Mouse (Mus musculus): ENCODE measurements around the gene Pla2g3. TPM values are rescaled to one million over a fixed set of nuclear protein-coding genes. Genes with fewer than 3 reads are reported as not detected.

Pla2g3 gene
- polyA plus RNA-seq, 1 experiment: 0.11 TPM

DNA sequence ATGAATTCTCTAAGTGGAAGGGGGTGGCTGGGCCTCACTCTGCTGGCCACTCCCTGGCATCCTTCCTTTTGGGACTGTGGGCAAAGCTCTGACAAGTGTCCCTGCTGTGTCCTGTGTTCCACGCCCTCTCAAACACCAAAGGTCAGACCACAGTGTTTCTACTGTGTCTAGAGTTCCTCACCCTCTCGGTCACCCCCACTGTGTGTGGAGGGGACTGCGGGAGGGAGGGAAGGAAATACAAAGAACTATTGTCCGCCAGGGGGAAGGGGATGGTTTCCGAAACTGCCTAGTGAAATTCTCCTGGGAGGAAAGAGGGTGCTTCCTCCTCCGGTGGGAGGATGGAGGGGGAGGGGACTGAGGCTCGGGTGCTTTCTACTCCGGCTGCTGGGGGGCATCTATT is 46.9 kb downstream of the Pla2g3 start:
- H3K36me3 ChIP-seq (replicated peaks; ENCODE audit: low read length): peaks cover 79% of the 10 kb centered on the region
- H3K9me3 ChIP-seq: no peaks in the 10 kb centered on the region
- H3K27me3 ChIP-seq (replicated peaks): no peaks in the 10 kb centered on the region
- peak overlapping the region; percentile 95 for H3K4me3 ChIP-seq (replicated peaks)
- H3K4me1 ChIP-seq: peaks cover 64% of the 10 kb centered on the region
- TF ChIP-seq GATA1 (IDR thresholded peaks at IDR 0.05; ENCODE audit: borderline replicate concordance, low read length) (no peak), FLI1 (IDR thresholded peaks at IDR 0.05; ENCODE audit: low read length) (no peak)

DNA sequence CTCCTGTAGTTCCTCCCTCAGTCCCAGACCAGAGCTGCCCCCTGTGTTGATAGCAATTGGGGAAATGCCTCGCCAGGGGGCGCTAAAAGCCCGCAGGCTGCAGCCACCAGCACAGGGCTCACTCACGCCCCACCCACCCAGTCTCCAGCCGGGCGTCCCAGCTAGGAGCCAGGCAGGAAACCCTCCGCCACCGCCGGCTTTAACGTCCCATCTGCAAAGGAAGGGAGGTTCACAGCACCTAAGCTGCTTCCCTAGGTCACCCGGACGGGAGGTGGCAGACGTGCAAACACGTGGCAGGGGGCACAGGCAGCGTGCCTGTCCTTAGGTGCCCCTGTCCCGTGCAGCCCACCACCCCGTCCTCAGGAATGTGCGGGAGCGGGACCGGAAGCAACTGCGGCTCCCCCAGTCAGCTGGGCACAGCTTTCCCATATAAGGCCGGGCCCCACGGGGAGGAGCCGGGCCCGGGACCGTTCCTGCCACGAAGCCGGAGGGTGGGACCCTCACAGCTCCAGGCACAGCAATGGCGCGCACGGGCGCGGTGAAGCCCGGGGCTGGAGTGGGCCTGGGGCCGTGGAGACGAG is 47.4 kb downstream of the Pla2g3 start:
- H3K27me3 ChIP-seq (replicated peaks): no peaks in the 10 kb centered on the region
- peaks cover 73% of the 10 kb centered on the region for H3K36me3 ChIP-seq (replicated peaks; ENCODE audit: low read length)
- no peaks in the 10 kb centered on the region for H3K9me3 ChIP-seq
- peak overlapping the region; percentile 95 for H3K4me3 ChIP-seq (replicated peaks)
- TF ChIP-seq FLI1 (IDR thresholded peaks at IDR 0.05; ENCODE audit: low read length): no peak
- no peak for TF ChIP-seq GATA1 (IDR thresholded peaks at IDR 0.05; ENCODE audit: borderline replicate concordance, low read length)
- H3K4me1 ChIP-seq: peaks cover 67% of the 10 kb centered on the region

DNA sequence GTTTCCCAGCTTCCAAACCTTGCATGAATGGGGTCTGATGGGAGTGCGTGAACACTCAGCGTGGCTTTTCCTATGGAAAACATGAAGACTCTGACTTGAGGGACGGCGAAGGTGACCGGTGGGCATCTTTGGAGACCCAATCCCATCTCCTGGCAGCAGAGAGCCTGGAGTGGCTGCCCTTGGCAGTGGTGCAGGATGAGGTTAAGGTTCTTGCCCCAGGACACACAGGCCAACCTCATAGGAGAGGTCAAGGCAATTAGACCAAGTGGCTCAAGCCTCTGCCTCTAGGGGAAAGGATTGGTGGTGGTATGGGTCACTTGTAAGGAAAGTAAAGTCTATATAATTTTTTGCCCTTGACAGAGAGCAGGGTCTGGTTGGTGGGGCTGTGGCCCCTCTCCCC is 48.0 kb downstream of the Pla2g3 start:
- no peaks in the 10 kb centered on the region for H3K27me3 ChIP-seq (replicated peaks)
- H3K4me3 ChIP-seq (replicated peaks): peak overlapping the region; percentile 95
- H3K9me3 ChIP-seq: no peaks in the 10 kb centered on the region
- peaks cover 67% of the 10 kb centered on the region for H3K4me1 ChIP-seq
- TF ChIP-seq FLI1 (IDR thresholded peaks at IDR 0.05; ENCODE audit: low read length): no peak
- TF ChIP-seq GATA1 (IDR thresholded peaks at IDR 0.05; ENCODE audit: borderline replicate concordance, low read length): no peak
- peaks cover 68% of the 10 kb centered on the region for H3K36me3 ChIP-seq (replicated peaks; ENCODE audit: low read length)

DNA sequence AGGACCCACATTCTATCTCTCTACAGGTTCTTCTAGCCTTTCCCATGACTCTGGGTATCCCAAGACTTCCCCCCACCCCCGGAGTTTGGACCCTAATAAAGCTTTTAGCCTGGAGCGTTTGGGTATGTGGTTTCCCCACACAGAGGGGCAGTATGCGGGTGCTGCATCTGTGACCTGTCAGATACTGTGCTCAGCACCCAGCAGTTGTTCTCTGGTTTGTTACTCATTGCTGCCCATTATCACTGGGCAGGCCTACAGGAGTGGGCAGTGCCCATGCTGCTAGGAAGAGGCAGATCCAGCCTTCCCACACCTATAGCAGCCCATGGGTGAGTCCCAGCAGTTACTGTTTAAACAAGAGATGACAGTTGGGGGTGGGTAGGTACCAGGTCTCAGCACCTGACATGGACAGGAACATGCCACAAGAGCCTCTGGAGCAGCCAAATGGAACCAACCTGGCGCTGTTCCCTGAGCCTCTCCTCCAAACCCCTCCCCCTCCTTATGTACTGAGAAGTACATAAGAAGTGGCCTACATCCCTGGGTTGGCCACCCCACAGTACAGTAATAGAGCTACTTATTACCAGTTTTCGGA is 48.8 kb downstream of the Pla2g3 start:
- no peaks in the 10 kb centered on the region for H3K9me3 ChIP-seq
- H3K36me3 ChIP-seq (replicated peaks; ENCODE audit: low read length): peaks cover 60% of the 10 kb centered on the region
- peaks cover 71% of the 10 kb centered on the region for H3K4me1 ChIP-seq
- peak overlapping the region; percentile 91 for H3K4me3 ChIP-seq (replicated peaks)
- H3K27me3 ChIP-seq (replicated peaks): no peaks in the 10 kb centered on the region
- TF ChIP-seq FLI1 (IDR thresholded peaks at IDR 0.05; ENCODE audit: low read length) (no peak), GATA1 (IDR thresholded peaks at IDR 0.05; ENCODE audit: borderline replicate concordance, low read length) (no peak)

DNA sequence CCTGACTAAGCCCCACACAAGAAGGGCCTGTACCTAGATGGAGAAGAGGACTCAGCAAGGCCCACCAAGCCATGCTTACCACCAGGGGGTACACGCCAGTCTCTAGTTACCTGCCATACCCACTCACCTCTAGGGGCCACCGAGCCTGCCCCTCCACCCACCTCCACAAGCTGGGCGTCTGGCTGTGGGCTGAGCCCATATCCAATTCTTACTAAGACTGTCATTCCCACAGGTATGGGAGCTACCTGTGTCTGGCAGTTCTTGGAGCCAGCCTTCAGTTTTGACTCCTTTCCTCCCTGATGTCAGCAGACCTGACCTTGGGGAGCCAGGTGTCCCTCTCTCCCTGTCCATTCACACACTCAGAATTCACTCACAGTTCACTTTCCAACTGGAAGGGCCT is 49.6 kb downstream of the Pla2g3 start:
- Histone ChIP-seq H3K9me3 (no peaks in the 10 kb centered on the region), H3K4me3 (replicated peaks) (peak overlapping the region; percentile 91), H3K27me3 (replicated peaks) (no peaks in the 10 kb centered on the region), H3K4me1 (peaks cover 71% of the 10 kb centered on the region), H3K36me3 (replicated peaks; ENCODE audit: low read length) (peaks cover 51% of the 10 kb centered on the region)
- TF ChIP-seq FLI1 (IDR thresholded peaks at IDR 0.05; ENCODE audit: low read length) (no peak), GATA1 (IDR thresholded peaks at IDR 0.05; ENCODE audit: borderline replicate concordance, low read length) (no peak)

DNA sequence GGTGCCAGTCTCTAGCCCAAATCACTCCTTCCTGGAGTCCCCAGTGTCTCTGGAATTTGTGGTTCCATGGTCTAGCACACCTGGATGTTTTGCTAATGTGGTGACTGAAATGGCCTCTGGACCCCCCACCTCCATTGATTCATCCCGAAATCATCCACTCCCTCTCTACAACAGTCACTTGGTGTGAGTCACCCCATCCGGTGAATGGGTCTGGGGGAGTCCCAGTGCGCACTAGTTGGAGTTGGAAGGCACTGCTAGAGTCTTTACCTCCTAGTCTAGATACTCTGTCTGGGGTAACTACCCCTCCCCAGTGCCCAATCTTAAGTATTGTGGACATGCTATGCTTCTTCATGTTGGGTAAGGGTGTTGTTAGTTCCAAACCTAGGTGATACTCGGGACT is 50.3 kb downstream of the Pla2g3 start:
- TF ChIP-seq FLI1 (IDR thresholded peaks at IDR 0.05; ENCODE audit: low read length) (no peak), GATA1 (IDR thresholded peaks at IDR 0.05; ENCODE audit: borderline replicate concordance, low read length) (no peak)
- H3K27me3 ChIP-seq (replicated peaks): no peaks in the 10 kb centered on the region
- peak overlapping the region; percentile 91 for H3K4me3 ChIP-seq (replicated peaks)
- peaks cover 71% of the 10 kb centered on the region for H3K4me1 ChIP-seq
- H3K36me3 ChIP-seq (replicated peaks; ENCODE audit: low read length): peaks cover 45% of the 10 kb centered on the region
- no peaks in the 10 kb centered on the region for H3K9me3 ChIP-seq

DNA sequence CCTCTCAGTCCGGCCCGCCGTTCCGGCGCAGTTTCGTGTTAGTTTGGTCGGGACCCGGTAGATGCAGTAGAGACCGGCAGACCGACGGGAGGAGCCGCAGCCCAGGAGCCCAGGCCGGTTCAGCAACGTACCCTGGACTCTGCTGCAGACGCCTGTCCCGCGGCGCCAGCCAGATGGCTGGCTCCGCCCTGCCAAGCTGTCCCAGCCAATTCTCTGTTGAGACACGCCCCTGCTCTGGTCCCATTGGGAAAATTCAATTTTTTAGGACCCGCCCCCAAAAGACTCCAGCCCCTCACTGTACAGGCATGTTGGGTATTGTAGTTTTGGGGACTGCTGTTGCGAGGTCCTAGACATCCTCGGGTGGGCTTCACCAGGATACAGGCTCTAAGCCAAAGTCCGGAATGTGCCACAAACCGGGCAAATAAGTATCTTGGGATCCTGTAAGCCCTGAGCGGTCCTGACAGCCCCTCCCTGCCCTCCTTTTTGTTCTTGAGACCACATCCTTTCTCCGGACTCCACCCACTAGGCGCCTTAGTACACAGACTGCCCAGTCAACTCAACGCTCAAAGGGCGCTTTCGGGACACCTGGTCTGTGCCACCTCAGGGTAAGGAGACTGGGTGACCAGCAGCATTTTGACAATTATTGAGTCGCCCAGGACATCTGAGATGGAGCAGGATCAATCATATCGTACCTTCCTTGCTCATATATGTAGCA is 51.2 kb downstream of the Pla2g3 start:
- peaks cover 36% of the 10 kb centered on the region for H3K36me3 ChIP-seq (replicated peaks; ENCODE audit: low read length)
- H3K4me3 ChIP-seq (replicated peaks): peak overlapping the region; percentile 91
- peaks cover 2% of the 10 kb centered on the region for H3K9me3 ChIP-seq
- H3K27me3 ChIP-seq (replicated peaks): no peaks in the 10 kb centered on the region
- no peak for TF ChIP-seq FLI1 (IDR thresholded peaks at IDR 0.05; ENCODE audit: low read length)
- no peak for TF ChIP-seq GATA1 (IDR thresholded peaks at IDR 0.05; ENCODE audit: borderline replicate concordance, low read length)
- H3K4me1 ChIP-seq: peaks cover 78% of the 10 kb centered on the region

DNA sequence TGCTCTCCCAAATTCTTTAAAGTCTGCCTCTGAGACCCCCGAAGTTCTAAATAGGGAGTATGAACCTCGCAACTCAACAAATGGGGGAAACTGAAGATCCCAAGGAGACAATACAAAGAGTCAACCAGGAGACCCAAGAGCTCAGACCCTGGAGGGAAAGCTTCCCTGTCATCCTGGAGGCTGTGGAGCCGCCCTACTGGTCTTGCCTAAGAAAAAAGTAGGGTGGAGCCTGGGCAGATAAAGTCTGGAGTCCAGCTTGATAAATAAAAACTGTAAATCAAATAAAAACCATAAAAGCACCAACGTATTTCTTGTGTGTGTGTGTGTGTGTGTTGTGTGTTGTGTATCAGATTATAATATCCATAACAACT is 51.7 kb downstream of the Pla2g3 start:
- Histone ChIP-seq H3K27me3 (replicated peaks) (no peaks in the 10 kb centered on the region), H3K4me1 (peaks cover 75% of the 10 kb centered on the region), H3K9me3 (peaks cover 7% of the 10 kb centered on the region), H3K4me3 (replicated peaks) (peak overlapping the region; percentile 91), H3K36me3 (replicated peaks; ENCODE audit: low read length) (peaks cover 33% of the 10 kb centered on the region)
- TF ChIP-seq FLI1 (IDR thresholded peaks at IDR 0.05; ENCODE audit: low read length): no peak
- TF ChIP-seq GATA1 (IDR thresholded peaks at IDR 0.05; ENCODE audit: borderline replicate concordance, low read length): no peak

DNA sequence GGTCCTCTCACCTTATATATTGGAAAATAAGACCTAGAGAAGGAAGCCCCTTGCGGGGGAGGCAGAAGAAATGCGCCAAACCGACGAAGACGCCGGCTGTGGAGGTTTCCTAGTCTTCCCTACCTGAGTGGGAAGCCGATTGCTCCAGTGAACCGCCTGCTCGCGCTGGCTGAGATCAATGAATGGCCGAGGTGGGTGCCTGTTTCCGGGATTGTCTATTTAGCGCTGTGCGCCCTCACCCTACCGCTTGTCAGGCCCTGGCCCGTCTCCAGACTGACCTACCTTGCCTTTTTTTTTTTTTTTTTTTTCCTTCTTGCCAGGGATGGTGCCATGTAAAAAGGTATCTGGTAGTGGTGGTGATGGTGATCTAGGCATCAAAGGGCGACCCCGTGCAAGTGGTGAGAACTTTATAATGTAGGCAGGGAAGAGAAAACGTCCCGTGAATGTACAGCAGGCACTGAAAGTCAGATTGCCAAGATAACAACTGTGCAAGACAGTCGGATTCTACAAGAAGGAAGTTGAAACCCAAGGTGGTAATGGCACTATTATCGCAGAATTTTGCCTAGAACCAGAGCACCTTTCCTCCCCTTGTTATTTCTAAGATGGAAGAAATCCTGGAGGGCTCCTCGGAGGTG is 52.5 kb downstream of the Pla2g3 start, which contains the start of gene Smtn:
Gene Smtn, minus strand, starts transcription at position 162 of the 635 bp plus-strand sequence.
- Histone ChIP-seq H3K4me1 (peaks cover 72% of the 10 kb centered on the region), H3K36me3 (replicated peaks; ENCODE audit: low read length) (peaks cover 30% of the 10 kb centered on the region), H3K9me3 (peaks cover 9% of the 10 kb centered on the region), H3K27me3 (replicated peaks) (no peaks in the 10 kb centered on the region), H3K4me3 (replicated peaks) (peak within 1 kb of the TSS; percentile 91)
- no peak for TF ChIP-seq FLI1 (IDR thresholded peaks at IDR 0.05; ENCODE audit: low read length)
- TF ChIP-seq GATA1 (IDR thresholded peaks at IDR 0.05; ENCODE audit: borderline replicate concordance, low read length): no peak

DNA sequence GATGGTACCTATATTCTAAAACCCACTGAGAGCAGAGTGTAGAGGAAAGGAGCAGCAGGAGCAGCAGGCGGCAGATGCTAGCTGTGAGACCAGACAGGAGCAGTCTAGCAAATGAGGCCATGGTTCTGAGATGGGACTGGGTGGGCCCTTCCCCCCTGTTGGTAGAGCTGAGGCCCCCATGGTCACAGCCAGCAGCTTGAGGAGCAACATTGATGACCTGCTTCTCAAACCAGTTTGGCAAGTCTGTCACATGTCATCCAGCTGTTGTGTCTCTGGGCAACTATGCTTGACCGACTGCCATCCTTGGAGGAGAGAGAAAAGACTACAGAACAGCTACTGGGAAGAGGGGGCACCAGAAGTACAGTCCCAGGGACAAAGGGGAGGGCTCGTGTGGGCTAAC is 53.8 kb downstream of the Pla2g3 start:
- TF ChIP-seq FLI1 (IDR thresholded peaks at IDR 0.05; ENCODE audit: low read length) (no peak), GATA1 (IDR thresholded peaks at IDR 0.05; ENCODE audit: borderline replicate concordance, low read length) (no peak)
- peaks cover 72% of the 10 kb centered on the region for H3K4me1 ChIP-seq
- no peaks in the 10 kb centered on the region for H3K27me3 ChIP-seq (replicated peaks)
- H3K4me3 ChIP-seq (replicated peaks): no peak overlapping the region
- H3K36me3 ChIP-seq (replicated peaks; ENCODE audit: low read length): peaks cover 17% of the 10 kb centered on the region
- H3K9me3 ChIP-seq: peaks cover 9% of the 10 kb centered on the region
